ENCODE assay signal across 12 mouse cellular contexts in genomic region chr10:70110815-70111214, GRCm38 (mm10). TPM values are rescaled to one million over a fixed set of nuclear protein-coding genes. Genes with fewer than 3 reads are reported as not detected.
DNase-seq lines count a peak whose midpoint lies in the region.
"Had no signal": no experiment of that assay in that cellular context is flagged by ENCODE, and none has a peak within 500 bp of the region (broad histone marks: within the 10 kb centered on the region; RNA-seq: fewer than 3 reads in every experiment).

No protein-coding gene starts in this region.

- intact Hi-C loops in gastrocnemius, postnatal 14 days (cut with DNase I; ENCODE audit: low total_unique reads): loop anchor here (5.0 kb wide), 1 partner anchor 41 kb away; no protein-coding TSS in a partner anchor
- intact Hi-C loops in heart, postnatal 10 days (cut with DNase I): no loop called here

- DNase-seq in urinary bladder, adult 2 months (ENCODE audit: low spot score): peak; percentile 19
- no peak for DNase-seq in urinary bladder, postnatal 25 days (ENCODE audit: low spot score)
- peak; percentile 70 for DNase-seq in gastrocnemius, postnatal 14 days
- DNase-seq in heart, postnatal 10 days: peak; percentile 65
- DNase-seq in thymus, postnatal 10 days (ENCODE audit: low spot score in 2 of 2): no peak
- no peak for DNase-seq in left cerebral cortex, adult 9 months (ENCODE audit: low spot score in 2 of 2)
- DNase-seq in c-Kit-positive CD71-positive TER-119-positive erythroid progenitor cells, embryonic 14.5 days (ENCODE audit: low spot score): no peak
- DNase-seq: adrenal gland, postnatal 25 days; cerebellum, postnatal 36 days; liver, embryonic 13.5 days; lung, postnatal 36 days; thymus, adult 18-20 months had no signal

RNA-seq across cellular contexts. Expression of gene Ccdc6, which starts 13.9 kb away (rescaled TPM):
- polyA plus RNA-seq in urinary bladder, adult 2 months (2012; rRNA removed): 37.9 and 45.4 TPM in 2 replicates
- 10 to 100 TPM; 69.5 to 75.2 TPM for total RNA-seq in gastrocnemius, postnatal 14 days (2021)
- 10 to 100 TPM; 33.9 to 36.9 TPM for total RNA-seq in heart, postnatal 10 days (2021)

Comparison
In these comparisons a context has a peak if more than half of its experiments do, and no peak if none do; other contexts are left out.
1. DNase-seq: peak in urinary bladder, adult 2 months (single experiment), gastrocnemius, postnatal 14 days (single experiment) and heart, postnatal 10 days (2 of 2); none in urinary bladder, postnatal 25 days (single experiment), thymus, postnatal 10 days (0 of 2), left cerebral cortex, adult 9 months (0 of 2) and c-Kit-positive CD71-positive TER-119-positive erythroid progenitor cells, embryonic 14.5 days (single experiment).